Mouse (Mus musculus) CH12.LX (cell line): Measurements from ENCODE around the gene Hrh2. TPM values are rescaled to one million over a fixed set of nuclear protein-coding genes. Genes with fewer than 3 reads are reported as not detected.

Source experiments
- DNase-seq: peaks from one replicate; pipeline ENCODE4 v3.0.0-alpha.2; 2013; ENCODE audit errors: extremely low read depth
- H3K27ac ChIP-seq: 2 replicates; pipeline ENCODE4 v1.5.1; 2012; ENCODE audit warnings: low read depth, mild to moderate bottlenecking, control low read depth, moderate library complexity; ENCODE audit not compliant: insufficient read depth
- H3K27me3 ChIP-seq: replicated peaks from 2 replicates; pipeline ENCODE3; 2012; ENCODE audit warnings: inconsistent platforms
- H3K36me3 ChIP-seq, 2 experiments: replicated peaks in 1 of 2; 2 replicates each; pipeline versions ENCODE3 to v1.6.1; 2012; ENCODE audit warnings: inconsistent platforms in 1 of 2, low read length in 1 of 2, mild to moderate bottlenecking in 1 of 2, mixed read lengths in 1 of 2, moderate library complexity in 1 of 2; ENCODE audit not compliant: control insufficient read depth in 1 of 2, insufficient read depth in 1 of 2
- H3K4me1 ChIP-seq, 2 experiments: 2 replicates each; pipeline ENCODE4 v1.6.1; 2012; ENCODE audit warnings: inconsistent platforms in 1 of 2, moderate library complexity in 1 of 2; ENCODE audit not compliant: insufficient read depth in 2 of 2, control insufficient read depth in 1 of 2
- H3K4me2 ChIP-seq: 2 replicates; pipeline ENCODE4 v1.6.1; 2012; ENCODE audit warnings: low read depth, mild to moderate bottlenecking, control low read depth; ENCODE audit not compliant: poor library complexity, insufficient read depth, severe bottlenecking
- H3K4me3 ChIP-seq, 3 experiments: fragments of 150-350 bp in 1 of 3; sonication (generic) in 1 of 3; replicated peaks in 1 of 3; 2 replicates each; pipeline versions ENCODE3 to v1.5.1; 2011 to 2012; ENCODE audit warnings: low read depth in 2 of 3, low read length in 2 of 3, mild to moderate bottlenecking in 2 of 3, moderate library complexity in 2 of 3, control low read depth in 1 of 3, improper control_type of control experiment in 1 of 3, inconsistent platforms in 1 of 3, mixed read lengths in 1 of 3; ENCODE audit not compliant: poor library complexity in 1 of 3
- H3K79me2 ChIP-seq: replicated peaks from 2 replicates; pipeline ENCODE4 v1.6.1; 2012; ENCODE audit warnings: mild to moderate bottlenecking, moderate library complexity; ENCODE audit not compliant: control insufficient read depth, poor library complexity, insufficient read depth, severe bottlenecking; ENCODE audit errors: extremely low read depth
- H3K9ac ChIP-seq: 2 replicates; pipeline ENCODE4 v1.6.1; 2012; ENCODE audit warnings: low read depth, mild to moderate bottlenecking, control low read depth, moderate library complexity; ENCODE audit not compliant: insufficient read depth
- H3K9me3 ChIP-seq: replicated peaks from 2 replicates; pipeline ENCODE3; 2012; ENCODE audit warnings: low read length, inconsistent platforms, mixed read lengths
- BHLHE40 ChIP-seq: IDR thresholded peaks from 2 replicates; pipeline ENCODE4 v1.6.1; 2011; ENCODE audit warnings: mild to moderate bottlenecking, low read depth, low read length, improper control_type of control experiment
- CHD2 ChIP-seq: IDR thresholded peaks from 2 replicates; pipeline ENCODE4 v1.6.1; 2011; ENCODE audit warnings: low read length, improper control_type of control experiment
- CTCF ChIP-seq, 2 experiments: IDR thresholded peaks in 1 of 2; conservative IDR thresholded peaks in 1 of 2; 2 replicates each; pipeline ENCODE4 v1.5.1; 2011 to 2012; ENCODE audit warnings: low read depth in 2 of 2, low read length in 2 of 2, improper control_type of control experiment in 1 of 2, inconsistent platforms in 1 of 2, mild to moderate bottlenecking in 1 of 2, moderate library complexity in 1 of 2
- E2F4 ChIP-seq: IDR thresholded peaks from 2 replicates; pipeline ENCODE4 v1.6.1; 2011; ENCODE audit warnings: low read depth, low read length, improper control_type of control experiment; ENCODE audit not compliant: insufficient replicate concordance
- ELF1 ChIP-seq: IDR thresholded peaks from 2 replicates; pipeline ENCODE4 v1.6.1; 2014; ENCODE audit warnings: low read depth, mild to moderate bottlenecking, inconsistent platforms, low read length, improper control_type of control experiment
- EP300 ChIP-seq: IDR thresholded peaks from 2 replicates; pipeline ENCODE4 v1.6.1; 2011; ENCODE audit warnings: low read length, improper control_type of control experiment
- ETS1 ChIP-seq: conservative IDR thresholded peaks from 2 replicates; pipeline ENCODE4 v1.6.1; 2012; ENCODE audit warnings: low read depth, mild to moderate bottlenecking, inconsistent platforms, low read length, improper control_type of control experiment, moderate library complexity
- GABPA ChIP-seq: IDR thresholded peaks from 2 replicates; pipeline ENCODE4 v1.6.1; 2012; ENCODE audit warnings: low read depth, low read length, improper control_type of control experiment, inconsistent platforms; ENCODE audit not compliant: insufficient replicate concordance
- IRF4 ChIP-seq: IDR thresholded peaks from 2 replicates; pipeline ENCODE4 v1.6.1; 2014; ENCODE audit warnings: low read depth, mild to moderate bottlenecking, inconsistent platforms, low read length, improper control_type of control experiment
- JUN ChIP-seq: IDR thresholded peaks from 2 replicates; pipeline ENCODE4 v1.6.1; 2011; ENCODE audit warnings: low read depth, mild to moderate bottlenecking, low read length, improper control_type of control experiment, moderate library complexity; ENCODE audit not compliant: insufficient read depth
- MAFK ChIP-seq: IDR thresholded peaks from 2 replicates; pipeline ENCODE4 v1.6.1; 2011; ENCODE audit warnings: low read length, improper control_type of control experiment; ENCODE audit not compliant: insufficient replicate concordance
- MAX ChIP-seq: IDR thresholded peaks from 2 replicates; pipeline ENCODE4 v1.6.1; 2011; ENCODE audit warnings: low read length, improper control_type of control experiment
- MEF2A ChIP-seq: IDR thresholded peaks from 2 replicates; pipeline ENCODE4 v1.6.1; 2014; ENCODE audit warnings: low read depth, mild to moderate bottlenecking, inconsistent platforms, low read length, improper control_type of control experiment, borderline replicate concordance
- MXI1 ChIP-seq: IDR thresholded peaks from 2 replicates; pipeline ENCODE4 v1.6.1; 2011; ENCODE audit warnings: mild to moderate bottlenecking, low read depth, low read length, improper control_type of control experiment
- MYC ChIP-seq: IDR thresholded peaks from 2 replicates; pipeline ENCODE4 v1.6.1; 2011; ENCODE audit warnings: low read depth, mild to moderate bottlenecking, improper control_type of control experiment, low read length
- PAX5 ChIP-seq: IDR thresholded peaks from 2 replicates; pipeline ENCODE4 v1.6.1; 2012; ENCODE audit warnings: low read length, inconsistent platforms, mixed read lengths
- POLR2A ChIP-seq: IDR thresholded peaks from 2 replicates; pipeline ENCODE4 v1.6.1; 2011; ENCODE audit warnings: low read depth, mild to moderate bottlenecking, improper control_type of control experiment, low read length
- RAD21 ChIP-seq: IDR thresholded peaks from 2 replicates; pipeline ENCODE4 v1.6.1; 2011; ENCODE audit warnings: low read depth, mild to moderate bottlenecking, low read length, improper control_type of control experiment, moderate library complexity
- SMC3 ChIP-seq: IDR thresholded peaks from 2 replicates; pipeline ENCODE4 v1.6.1; 2011; ENCODE audit warnings: low read depth, low read length, improper control_type of control experiment
- TBP ChIP-seq: conservative IDR thresholded peaks from 2 replicates; pipeline ENCODE4 v1.6.1; 2011; ENCODE audit warnings: low read depth, low read length, improper control_type of control experiment
- TCF12 ChIP-seq: IDR thresholded peaks from 2 replicates; pipeline ENCODE4 v1.6.1; 2014; ENCODE audit warnings: low read depth, mild to moderate bottlenecking, inconsistent platforms, low read length, improper control_type of control experiment
- ZKSCAN1 ChIP-seq: IDR thresholded peaks from 2 replicates; pipeline ENCODE4 v1.6.1; 2012; ENCODE audit warnings: low read depth, inconsistent platforms, low read length, improper control_type of control experiment, borderline replicate concordance
- dilution Hi-C: fragments of 300-500 bp; cut with MboI; formaldehyde crosslinking; loops from 2 replicates; pipeline ENCODE4 v1.14.3; 2020; ENCODE audit warnings: low sequenced_read_pairs; ENCODE audit not compliant: extremely low pct_unique_long_range_greater_than_20kb, extremely low pct_ligation_motif_present
- in situ Hi-C: fragments of 300-500 bp; cut with MboI; formaldehyde crosslinking; loops from 3 replicates; pipeline ENCODE4 v1.14.3; 2019; ENCODE audit warnings: low sequenced_read_pairs, low pct_ligation_motif_present, low pct_unique_long_range_greater_than_20kb, mixed read lengths
- polyA plus RNA-seq: library from polyadenylated mRNA; unstranded; fragments of >175 nt; gene quantifications from 2 replicates; pipeline ENCODE4 v1.2.1, GENCODE M21; 2012; ENCODE audit warnings: low read depth; ENCODE audit not compliant: insufficient read length
- total RNA-seq, 2 experiments: library from RNA; depleted of rRNA; stranded (reverse); fragments of 300-350 nt in 1 of 2; fragments of >200 nt in 1 of 2; gene quantifications; 2 replicates each; pipeline ENCODE4 v1.2.3; 2012 to 2014

Gene Hrh2
- total and polyA plus RNA-seq, 3 experiments, result 0.04 to 0.30 TPM; not detected in 1

GRCm38 (mm10) chr13:54212516-54212915 is 20.6 kb downstream of the Hrh2 start:
- H3K27me3 ChIP-seq, result no peaks in the 10 kb centered on the region
- dilution Hi-C loops, result no loop called here
- H3K4me3 ChIP-seq, result no peak overlapping the region
- no peaks in the 10 kb centered on the region for H3K36me3 ChIP-seq
- H3K4me1 ChIP-seq, result peaks cover 7 to 24% of the 10 kb centered on the region in 2 experiments
- H3K4me2 ChIP-seq, result no peak overlapping the region
- H3K79me2 ChIP-seq, result no peaks in the 10 kb centered on the region
- TF ChIP-seq CHD2, result no peak
- no peak for TF ChIP-seq RAD21
- TF ChIP-seq MEF2A, result no peak
- no peak for TF ChIP-seq MYC
- TF ChIP-seq BHLHE40, result no peak
- TF ChIP-seq E2F4, result no peak
- no peak for TF ChIP-seq MAX
- TF ChIP-seq POLR2A, result no peak
- no peak for TF ChIP-seq EP300
- TF ChIP-seq CTCF (conservative IDR thresholded peaks at IDR 0.05 in 1 of 2, IDR thresholded peaks at IDR 0.05 in 1 of 2; ENCODE audit: low read depth in 2 of 2, low read length in 2 of 2), result no peak
- no peak for TF ChIP-seq IRF4
- no peak overlapping the region for H3K27ac ChIP-seq
- no peak for DNase-seq
- in situ Hi-C loops, result no loop called here
- H3K9ac ChIP-seq, result no peak overlapping the region
- no peaks in the 10 kb centered on the region for H3K9me3 ChIP-seq

DNA sequence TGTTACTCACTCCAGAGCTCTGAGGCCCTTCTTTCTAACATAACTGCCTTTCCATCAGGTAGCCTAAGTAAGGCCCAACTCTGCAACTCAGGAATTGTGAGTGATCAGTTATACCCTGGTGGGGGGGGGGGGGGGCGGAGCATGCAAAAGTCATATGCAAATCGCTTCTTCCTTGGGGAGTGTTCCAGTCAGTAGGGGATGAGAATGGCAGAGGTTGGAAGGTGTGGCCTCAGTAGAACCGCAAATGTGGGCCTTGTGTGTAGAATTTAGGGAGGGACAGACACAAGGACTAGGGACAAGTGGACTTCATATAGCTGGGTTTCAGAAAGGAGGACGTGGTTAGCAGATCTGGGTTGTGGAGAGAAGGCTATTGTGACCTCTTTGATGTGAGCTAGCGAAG is 23.3 kb downstream of the Hrh2 start:
- H3K9ac ChIP-seq, result no peak overlapping the region
- H3K27ac ChIP-seq, result no peak overlapping the region
- dilution Hi-C loops, result no loop called here
- H3K4me1 ChIP-seq, result peaks cover 4 to 39% of the 10 kb centered on the region in 2 experiments
- in situ Hi-C loops, result no loop called here
- H3K9me3 ChIP-seq, result no peaks in the 10 kb centered on the region
- H3K4me3 ChIP-seq, result no peak overlapping the region
- no peaks in the 10 kb centered on the region for H3K36me3 ChIP-seq
- no peak for DNase-seq
- H3K27me3 ChIP-seq, result no peaks in the 10 kb centered on the region
- TF ChIP-seq JUN (no peak), GABPA (no peak), ZKSCAN1 (no peak), MAFK (no peak), E2F4 (no peak), ETS1 (no peak), SMC3 (no peak), PAX5 (no peak), EP300 (no peak), ELF1 (no peak), RAD21 (no peak), TBP (no peak), MXI1 (no peak), TCF12 (no peak)
- H3K79me2 ChIP-seq, result no peaks in the 10 kb centered on the region
- H3K4me2 ChIP-seq, result no peak overlapping the region
